Mouse (Mus musculus) layer of hippocampus, adult 18-20 months (tissue): ENCODE results near the gene Scn3a. TPM values are rescaled to one million over a fixed set of nuclear protein-coding genes. Genes with fewer than 3 reads are reported as not detected.
A peak's percentile ranks its signal among the peaks of the same experiment; 100 is the strongest.

Experiments
- DNase-seq, 2 experiments: peaks; one replicate each; pipeline ENCODE4 v3.0.0; 2022; ENCODE audit warnings: low spot score in 2 of 2
- total RNA-seq, 2 experiments: library from RNA; stranded (reverse); gene quantifications; 2 replicates each; pipeline ENCODE4 v1.2.3; 2021

Scn3a gene
- total RNA-seq, 2 experiments from 2014 or later, result 32.7 to 35.6 TPM

DNA sequence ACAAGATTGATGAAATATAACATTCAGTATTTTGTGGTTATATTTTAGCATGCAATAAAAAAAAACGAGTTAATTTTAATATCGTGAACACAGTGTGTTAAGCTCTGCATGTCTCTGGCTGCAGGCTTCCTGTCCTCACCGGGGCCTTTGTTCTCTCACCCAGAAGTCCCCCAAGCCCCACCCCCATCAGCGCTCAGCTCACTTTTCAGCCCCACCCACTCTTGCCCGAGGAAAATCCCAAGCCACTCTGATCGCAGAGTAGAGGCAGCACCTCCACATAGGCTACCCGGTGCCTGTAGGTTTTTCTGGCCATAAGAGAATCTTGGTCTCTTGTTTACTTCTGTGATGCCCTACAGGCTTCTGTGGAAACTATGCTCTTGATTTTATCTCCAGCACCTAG lies 153.2 kb downstream of the Scn3a start:
- DNase-seq, result peak; percentile 13 to 29

DNA sequence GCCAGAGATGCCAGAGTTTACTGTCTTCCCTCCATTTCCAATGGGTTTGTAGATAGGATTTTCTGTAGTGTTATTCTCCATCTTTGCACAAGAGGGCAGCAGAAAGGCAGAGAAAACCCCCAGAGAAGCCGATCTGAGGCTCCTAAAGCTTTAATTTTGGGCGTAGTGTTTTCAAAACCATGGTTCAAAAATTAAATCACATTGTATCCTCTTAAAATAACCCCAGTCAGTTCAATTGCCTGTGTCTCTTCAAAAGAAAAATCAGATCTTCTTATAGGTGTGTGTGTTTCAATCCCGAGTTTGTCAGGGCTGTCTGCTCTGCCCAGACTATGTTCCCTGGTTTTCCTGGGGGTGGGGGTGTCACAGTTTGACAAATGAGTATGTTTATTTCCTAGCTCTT lies 153.7 kb downstream of the Scn3a start:
- DNase-seq, result peak; percentile 16 to 76

Other genes starting within 250 kb of the Scn3a start
- 1 to 10 TPM; 1.5 to 2.5 TPM for gene Slc38a11, start 203.6 kb downstream of the Scn3a start, total RNA-seq
- gene Scn2a, start 53.1 kb upstream of the Scn3a start, total RNA-seq, result 100 to 1,000 TPM; 233 to 242 TPM